Mouse (Mus musculus): ENCODE measurements around the gene Rfpl4. TPM values are rescaled to one million over a fixed set of nuclear protein-coding genes. Genes with fewer than 3 reads are reported as not detected.

Rfpl4 gene
- polyA plus RNA-seq, 1 experiment from 2014 or later = not detected

DNA sequence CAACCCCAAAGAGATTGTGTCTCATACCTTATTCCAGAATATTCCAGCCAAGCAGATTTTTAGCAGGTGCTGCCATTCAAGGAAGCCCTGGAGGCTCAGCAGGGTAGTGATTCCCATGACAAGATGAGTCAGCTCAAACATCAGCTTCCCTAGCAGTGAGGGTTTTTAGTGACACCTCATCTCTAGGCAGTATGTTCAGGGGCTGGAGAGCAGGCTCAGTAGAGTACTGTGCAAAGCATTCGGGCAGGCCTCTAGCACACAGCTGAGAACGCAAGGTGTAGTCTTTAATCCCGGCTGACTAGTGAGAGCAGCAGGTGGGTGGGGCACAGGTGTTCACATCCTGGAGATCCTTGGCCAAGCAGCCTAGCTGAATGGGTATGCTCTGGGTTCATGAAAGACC, 17.0 kb downstream of the Rfpl4 start:
- 73% methylated on average over 3 of the region's 3 CpGs for WGBS
- Histone ChIP-seq H3K4me1 (ENCODE audit: control insufficient read depth, insufficient read depth, low read length) (no peaks in the 10 kb centered on the region), H3K27ac (ENCODE audit: low read length) (no peak overlapping the region), H3K36me3 (ENCODE audit: control insufficient read depth, insufficient read depth, low read length) (peaks cover 25% of the 10 kb centered on the region), H3K9ac (ENCODE audit: low read length) (no peak overlapping the region), H3K4me2 (ENCODE audit: low read depth, low read length) (no peak overlapping the region), H3K9me3 (replicated peaks; ENCODE audit: control insufficient read depth, low read length) (no peaks in the 10 kb centered on the region), H3K27me3 (ENCODE audit: control insufficient read depth, insufficient read depth, low read length) (no peaks in the 10 kb centered on the region), H3K4me3 (replicated peaks; ENCODE audit: low read length) (no peak overlapping the region)
- ATAC-seq (ENCODE audit: insufficient read depth, low FRiP score) = no peak

DNA sequence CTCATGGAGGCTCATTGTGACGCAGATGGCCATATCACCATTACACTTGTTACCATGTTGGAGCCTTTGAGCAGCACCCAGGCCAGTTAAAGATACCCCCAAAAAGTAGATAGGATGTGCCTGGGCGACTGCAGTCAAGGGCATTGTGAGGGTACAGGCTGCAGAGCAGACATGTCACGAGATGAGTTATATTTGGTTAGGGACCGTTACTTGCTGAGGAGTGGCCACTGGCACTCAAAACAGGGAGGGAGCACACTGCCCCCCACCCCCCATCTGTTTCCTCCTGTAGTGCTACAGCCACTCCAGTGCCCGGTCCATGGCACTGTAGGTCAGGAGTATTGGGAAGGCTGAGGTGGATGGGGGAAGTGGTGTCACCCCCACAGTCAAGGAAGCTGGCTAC, 18.0 kb downstream of the Rfpl4 start:
- Histone ChIP-seq H3K4me1 (ENCODE audit: control insufficient read depth, insufficient read depth, low read length) (no peaks in the 10 kb centered on the region), H3K36me3 (ENCODE audit: control insufficient read depth, insufficient read depth, low read length) (peaks cover 25% of the 10 kb centered on the region), H3K9ac (ENCODE audit: low read length) (no peak overlapping the region), H3K9me3 (replicated peaks; ENCODE audit: control insufficient read depth, low read length) (no peaks in the 10 kb centered on the region), H3K4me3 (replicated peaks; ENCODE audit: low read length) (no peak overlapping the region), H3K27ac (ENCODE audit: low read length) (no peak overlapping the region), H3K27me3 (ENCODE audit: control insufficient read depth, insufficient read depth, low read length) (no peaks in the 10 kb centered on the region), H3K4me2 (ENCODE audit: low read depth, low read length) (no peak overlapping the region)
- no peak for ATAC-seq (ENCODE audit: insufficient read depth, low FRiP score)
- 87% methylated on average over 5 of the region's 5 CpGs for WGBS

DNA sequence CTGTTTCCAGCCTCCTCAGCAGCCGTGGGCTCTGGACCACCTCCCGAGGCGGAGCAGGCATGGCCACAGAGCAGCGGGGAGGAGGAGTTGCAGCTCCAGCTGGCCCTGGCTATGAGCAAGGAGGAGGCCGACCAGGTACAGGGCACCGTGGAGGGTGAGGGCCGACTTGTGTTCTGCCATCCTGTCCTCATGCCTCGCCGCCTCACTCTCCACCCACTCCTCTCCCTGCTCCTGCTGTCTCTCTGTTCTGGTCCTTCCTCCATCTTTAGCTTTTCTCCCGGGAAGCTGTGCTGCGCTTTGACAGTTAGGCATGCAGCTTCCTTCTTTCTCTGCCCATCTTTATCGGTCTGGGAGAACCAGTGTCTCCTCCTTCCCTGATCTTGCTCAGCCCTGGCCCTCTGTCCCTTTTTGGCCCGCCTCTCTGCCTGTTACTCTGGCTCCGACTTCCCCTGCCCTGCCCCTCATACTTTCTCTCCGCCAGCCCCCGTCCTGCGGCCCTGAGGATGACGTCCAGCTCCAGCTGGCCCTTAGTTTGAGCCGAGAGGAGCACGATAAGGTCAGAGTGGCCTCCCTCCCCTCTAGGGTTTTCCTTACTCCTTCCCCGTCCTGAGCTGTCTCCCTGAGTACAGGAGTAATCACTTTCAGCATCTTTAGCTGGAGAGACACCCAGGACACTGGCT, 23.8 kb downstream of the Rfpl4 start:
- no peak; the same call in 1 of the 2 replicates for ATAC-seq (ENCODE audit: insufficient read depth, low FRiP score)
- no peaks in the 10 kb centered on the region for H3K27me3 ChIP-seq (ENCODE audit: control insufficient read depth, insufficient read depth, low read length)
- no peak overlapping the region for H3K27ac ChIP-seq (ENCODE audit: low read length)
- no peak overlapping the region for H3K9ac ChIP-seq (ENCODE audit: low read length)
- no peak overlapping the region for H3K4me3 ChIP-seq (replicated peaks; ENCODE audit: low read length)
- no peak overlapping the region for H3K4me2 ChIP-seq (ENCODE audit: low read depth, low read length)
- H3K36me3 ChIP-seq (ENCODE audit: control insufficient read depth, insufficient read depth, low read length) = peaks cover 17% of the 10 kb centered on the region
- 82% methylated on average over 21 of the region's 21 CpGs for WGBS
- no peaks in the 10 kb centered on the region for H3K9me3 ChIP-seq (replicated peaks; ENCODE audit: control insufficient read depth, low read length)
- H3K4me1 ChIP-seq (ENCODE audit: control insufficient read depth, insufficient read depth, low read length) = no peaks in the 10 kb centered on the region

DNA sequence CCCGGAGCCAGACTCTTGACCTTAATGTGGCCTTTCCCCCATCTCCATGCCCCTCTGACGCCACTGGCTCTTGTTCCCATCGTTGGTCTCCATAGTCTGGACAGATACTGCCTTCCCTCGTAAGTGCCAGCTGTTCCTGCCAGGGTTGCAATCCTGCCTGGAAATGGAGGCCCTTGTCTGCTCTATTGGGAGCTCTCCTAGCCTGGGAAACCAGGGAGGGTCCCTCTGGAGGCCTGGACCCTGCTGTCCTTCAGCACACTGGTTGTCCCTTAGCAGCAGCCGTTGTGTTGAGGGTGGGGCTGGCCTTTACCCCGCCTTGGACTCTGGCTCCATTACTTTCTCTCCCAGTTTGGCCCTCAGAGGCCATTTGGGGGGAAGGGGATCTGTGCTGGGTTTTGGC, 24.4 kb downstream of the Rfpl4 start:
- Histone ChIP-seq H3K4me2 (ENCODE audit: low read depth, low read length) (no peak overlapping the region), H3K36me3 (ENCODE audit: control insufficient read depth, insufficient read depth, low read length) (peaks cover 11% of the 10 kb centered on the region), H3K4me3 (replicated peaks; ENCODE audit: low read length) (no peak overlapping the region), H3K27me3 (ENCODE audit: control insufficient read depth, insufficient read depth, low read length) (no peaks in the 10 kb centered on the region), H3K9me3 (replicated peaks; ENCODE audit: control insufficient read depth, low read length) (no peaks in the 10 kb centered on the region), H3K27ac (ENCODE audit: low read length) (no peak overlapping the region), H3K4me1 (ENCODE audit: control insufficient read depth, insufficient read depth, low read length) (no peaks in the 10 kb centered on the region), H3K9ac (ENCODE audit: low read length) (no peak overlapping the region)
- no peak for ATAC-seq (ENCODE audit: insufficient read depth, low FRiP score)
- WGBS = 78% methylated on average over 6 of the region's 6 CpGs

DNA sequence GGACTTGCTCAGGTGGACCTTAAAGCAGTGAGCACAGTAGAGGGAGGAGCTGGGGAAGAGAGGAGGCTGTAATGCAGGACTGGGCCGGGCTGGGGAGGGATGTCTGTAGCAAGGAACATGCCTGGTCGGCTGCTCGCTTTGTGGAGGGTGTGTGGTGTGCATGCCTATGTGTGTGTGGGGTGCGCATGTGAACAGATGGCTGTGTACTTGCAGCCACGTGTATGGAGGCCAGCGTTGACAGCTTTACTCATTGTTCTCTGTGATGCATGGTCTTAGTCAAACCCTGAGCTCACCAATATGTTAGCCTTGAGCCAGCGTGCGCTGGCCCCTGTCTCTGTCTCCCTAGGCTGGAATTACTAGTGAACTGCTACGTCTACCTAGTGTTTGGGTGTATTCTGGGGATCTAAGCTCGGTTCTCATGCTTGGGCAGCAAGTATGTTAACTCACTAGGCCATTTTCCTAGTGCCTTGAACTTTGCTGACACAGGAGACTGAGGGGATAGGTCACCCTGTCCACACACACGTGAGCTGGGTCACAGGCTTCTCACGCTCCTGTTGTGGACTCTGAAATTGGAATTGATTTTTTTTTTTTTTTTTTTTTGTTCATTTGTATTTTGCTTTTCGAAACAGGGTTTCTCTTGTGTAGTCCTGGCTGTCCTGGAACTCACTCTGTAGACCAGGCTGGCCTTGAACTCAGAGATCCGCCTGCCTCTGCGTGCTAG, 25.6 kb downstream of the Rfpl4 start:
- no peaks in the 10 kb centered on the region for H3K9me3 ChIP-seq (replicated peaks; ENCODE audit: control insufficient read depth, low read length)
- no peaks in the 10 kb centered on the region for H3K4me1 ChIP-seq (ENCODE audit: control insufficient read depth, insufficient read depth, low read length)
- no peaks in the 10 kb centered on the region for H3K27me3 ChIP-seq (ENCODE audit: control insufficient read depth, insufficient read depth, low read length)
- no peak overlapping the region for H3K9ac ChIP-seq (ENCODE audit: low read length)
- H3K27ac ChIP-seq (ENCODE audit: low read length) = no peak overlapping the region
- H3K4me3 ChIP-seq (replicated peaks; ENCODE audit: low read length) = no peak overlapping the region
- no peak overlapping the region for H3K4me2 ChIP-seq (ENCODE audit: low read depth, low read length)
- peaks cover 10% of the 10 kb centered on the region for H3K36me3 ChIP-seq (ENCODE audit: control insufficient read depth, insufficient read depth, low read length)
- no peak for ATAC-seq (ENCODE audit: insufficient read depth, low FRiP score)
- 88% methylated on average over 15 of the region's 15 CpGs for WGBS

DNA sequence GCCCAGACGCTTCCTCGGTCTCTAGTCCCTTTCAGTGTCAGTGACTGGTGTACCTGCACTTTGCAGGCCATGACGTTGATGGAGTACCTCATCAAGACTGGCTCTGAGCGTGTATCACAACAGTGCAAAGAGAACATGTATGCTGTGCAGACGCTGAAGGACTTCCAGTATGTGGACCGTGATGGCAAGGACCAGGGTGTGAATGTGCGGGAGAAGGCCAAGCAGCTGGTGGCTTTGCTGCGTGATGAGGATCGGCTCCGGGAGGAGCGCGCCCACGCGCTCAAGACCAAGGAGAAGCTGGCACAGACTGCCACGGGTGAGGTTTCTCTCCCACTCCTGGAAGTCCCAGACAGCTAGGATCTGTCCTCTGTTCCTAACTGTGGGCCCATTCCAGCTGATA, 26.9 kb downstream of the Rfpl4 start:
- no peaks in the 10 kb centered on the region; the same call in 1 of the 2 replicates for H3K36me3 ChIP-seq (ENCODE audit: control insufficient read depth, insufficient read depth, low read length)
- no peaks in the 10 kb centered on the region for H3K4me1 ChIP-seq (ENCODE audit: control insufficient read depth, insufficient read depth, low read length)
- no peak for ATAC-seq (ENCODE audit: insufficient read depth, low FRiP score)
- H3K4me2 ChIP-seq (ENCODE audit: low read depth, low read length) = no peak overlapping the region
- no peak overlapping the region for H3K4me3 ChIP-seq (replicated peaks; ENCODE audit: low read length)
- no peak overlapping the region for H3K27ac ChIP-seq (ENCODE audit: low read length)
- 93% methylated on average over 15 of the region's 15 CpGs for WGBS
- no peak overlapping the region for H3K9ac ChIP-seq (ENCODE audit: low read length)
- H3K9me3 ChIP-seq (replicated peaks; ENCODE audit: control insufficient read depth, low read length) = no peaks in the 10 kb centered on the region
- no peaks in the 10 kb centered on the region for H3K27me3 ChIP-seq (ENCODE audit: control insufficient read depth, insufficient read depth, low read length)

DNA sequence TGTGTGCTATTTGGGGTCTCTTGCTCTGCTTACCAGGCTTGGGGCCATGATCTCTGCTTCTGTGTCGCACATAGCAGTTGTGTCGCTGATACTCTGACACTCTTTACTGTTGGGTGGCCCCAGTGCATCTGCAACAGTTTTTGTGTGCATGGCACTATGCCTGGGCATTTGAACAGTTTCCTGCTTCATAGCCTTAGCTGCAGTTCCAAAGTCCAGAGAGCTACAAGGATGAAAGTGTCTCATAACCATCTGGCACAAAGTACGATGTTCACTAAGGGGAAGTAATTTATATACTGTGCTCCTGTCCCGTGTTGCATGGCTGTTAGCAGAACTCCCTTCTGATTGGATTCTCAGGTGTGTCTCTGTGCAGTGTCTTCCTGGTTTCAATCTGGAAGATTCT, 28.9 kb downstream of the Rfpl4 start:
- Histone ChIP-seq H3K4me2 (ENCODE audit: low read depth, low read length) (no peak overlapping the region), H3K9ac (ENCODE audit: low read length) (no peak overlapping the region)
- 70% methylated on average over 4 of the region's 4 CpGs for WGBS

DNA sequence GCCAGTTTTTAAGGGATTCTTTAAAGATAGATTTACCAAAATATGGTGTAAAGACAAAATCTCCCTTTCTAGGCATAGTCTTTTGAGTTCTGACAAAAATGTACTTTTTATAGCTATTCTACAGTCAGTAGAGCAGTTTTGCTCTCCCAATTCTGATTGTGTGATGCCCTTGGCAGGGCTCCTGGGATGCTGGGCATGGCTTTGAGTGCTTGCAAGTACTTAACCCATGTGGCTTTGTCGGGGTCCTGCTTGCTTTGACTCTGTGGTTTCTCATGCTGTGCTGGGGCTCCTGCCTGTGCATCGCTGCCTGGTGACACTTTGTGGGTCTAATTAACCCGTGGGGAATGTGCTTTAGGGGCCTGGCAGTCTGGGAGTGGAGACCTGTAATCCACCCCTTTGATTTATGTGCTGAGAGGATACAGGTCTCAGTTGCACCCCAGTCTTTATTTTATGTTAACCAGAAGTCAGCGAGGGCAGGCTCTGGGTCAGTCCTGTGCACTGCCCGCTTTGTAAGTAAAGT, 29.8 kb downstream of the Rfpl4 start:
- Histone ChIP-seq H3K4me1 (ENCODE audit: control insufficient read depth, insufficient read depth, low read length) (peaks cover 13% of the 10 kb centered on the region; the same call in 1 of the 2 replicates), H3K27ac (ENCODE audit: low read length) (no peak overlapping the region), H3K27me3 (ENCODE audit: control insufficient read depth, insufficient read depth, low read length) (no peaks in the 10 kb centered on the region), H3K9ac (ENCODE audit: low read length) (no peak overlapping the region), H3K9me3 (replicated peaks; ENCODE audit: control insufficient read depth, low read length) (no peaks in the 10 kb centered on the region), H3K4me3 (replicated peaks; ENCODE audit: low read length) (no peak overlapping the region), H3K36me3 (ENCODE audit: control insufficient read depth, insufficient read depth, low read length) (peaks cover 7% of the 10 kb centered on the region; the same call in 1 of the 2 replicates), H3K4me2 (ENCODE audit: low read depth, low read length) (no peak overlapping the region)
- no peak for ATAC-seq (ENCODE audit: insufficient read depth, low FRiP score)
- 71% methylated on average over 5 of the region's 5 CpGs for WGBS

More for the DNA sequence above, 28.9 kb downstream of the Rfpl4 start:
- Histone ChIP-seq H3K9me3 (replicated peaks; ENCODE audit: control insufficient read depth, low read length) (no peaks in the 10 kb centered on the region), H3K27ac (ENCODE audit: low read length) (no peak overlapping the region), H3K27me3 (ENCODE audit: control insufficient read depth, insufficient read depth, low read length) (no peaks in the 10 kb centered on the region), H3K36me3 (ENCODE audit: control insufficient read depth, insufficient read depth, low read length) (peaks cover 7% of the 10 kb centered on the region), H3K4me3 (replicated peaks; ENCODE audit: low read length) (no peak overlapping the region), H3K4me1 (ENCODE audit: control insufficient read depth, insufficient read depth, low read length) (peaks cover 7% of the 10 kb centered on the region; the same call in 1 of the 2 replicates)
- 0 out of 2 replicates have a peak, but pooled peaks have one; percentile 34 for ATAC-seq (ENCODE audit: insufficient read depth, low FRiP score)

DNA sequence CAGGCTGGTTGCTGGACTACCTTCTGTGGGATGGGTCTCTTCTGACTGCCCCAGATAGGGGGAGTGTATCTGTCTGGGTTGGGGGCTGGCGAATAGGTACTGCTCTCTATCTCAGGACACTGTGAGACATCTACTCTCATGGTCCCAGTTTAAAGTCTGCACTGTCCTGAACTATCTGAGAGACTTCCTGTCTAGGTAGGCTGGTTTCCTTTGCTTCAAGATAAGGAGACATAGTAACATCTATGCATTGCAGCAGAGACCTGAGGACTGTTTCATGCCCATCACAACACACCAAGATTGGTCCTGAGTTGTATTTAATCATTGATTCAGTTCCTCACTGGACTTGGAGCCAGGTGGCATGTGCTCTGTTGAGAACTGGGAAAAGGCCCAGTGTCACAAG, 31.2 kb downstream of the Rfpl4 start:
- Histone ChIP-seq H3K36me3 (ENCODE audit: control insufficient read depth, insufficient read depth, low read length) (peaks cover 7% of the 10 kb centered on the region; the same call in 1 of the 2 replicates), H3K4me2 (ENCODE audit: low read depth, low read length) (no peak overlapping the region), H3K27me3 (ENCODE audit: control insufficient read depth, insufficient read depth, low read length) (no peaks in the 10 kb centered on the region), H3K4me1 (ENCODE audit: control insufficient read depth, insufficient read depth, low read length) (peaks cover 21% of the 10 kb centered on the region; the same call in 1 of the 2 replicates), H3K4me3 (replicated peaks; ENCODE audit: low read length) (no peak overlapping the region), H3K9ac (ENCODE audit: low read length) (no peak overlapping the region), H3K9me3 (replicated peaks; ENCODE audit: control insufficient read depth, low read length) (no peaks in the 10 kb centered on the region), H3K27ac (ENCODE audit: low read length) (no peak overlapping the region)
- 93% methylated on average over 1 of the region's 1 CpGs for WGBS
- no peak for ATAC-seq (ENCODE audit: insufficient read depth, low FRiP score)

Measured in stomach, embryonic 16.5 days (tissue).